ENCODE assay signal across 8 mouse cellular contexts in genomic region chr6:83914183-83914719, GRCm38 (mm10). TPM values are rescaled to one million over a fixed set of nuclear protein-coding genes. Genes with fewer than 3 reads are reported as not detected.
DNase-seq lines count a peak whose midpoint lies in the region; ATAC-seq and TF ChIP-seq lines count a peak whose summit lies in the region.

No protein-coding gene starts in this region.

- H3K9ac ChIP-seq in embryonic facial prominence, embryonic 15.5 days: peak overlapping the region; percentile 87
- H3K9ac ChIP-seq in limb, embryonic 14.5 days (ENCODE audit: low read depth, low read length, severe bottlenecking): peak overlapping the region; percentile 97
- peak overlapping the region; percentile 99 for H3K9ac ChIP-seq in midbrain, postnatal 0 days (replicated peaks; ENCODE audit: low read length, poor library complexity, severe bottlenecking)

- H3K9me3 ChIP-seq in embryonic facial prominence, embryonic 15.5 days (replicated peaks): no peaks in the 10 kb centered on the region
- H3K9me3 ChIP-seq in limb, embryonic 14.5 days (ENCODE audit: control insufficient read depth, low read length): no peaks in the 10 kb centered on the region
- H3K9me3 ChIP-seq in midbrain, postnatal 0 days (ENCODE audit: low read length): no peaks in the 10 kb centered on the region

- peak; percentile 99 for TF ChIP-seq CTCF in bone marrow, adult 2 months (IDR thresholded peaks at IDR 0.05; ENCODE audit: control insufficient read depth, insufficient read depth, low read length)
- peak; percentile 100 for TF ChIP-seq CTCF in midbrain, postnatal 0 days (IDR thresholded peaks at IDR 0.05)

- ATAC-seq in embryonic facial prominence, embryonic 15.5 days (ENCODE audit: insufficient number of reproducible peaks, low FRiP score, low TSS enrichment, low read depth): peak; percentile 96
- ATAC-seq in limb, embryonic 14.5 days (ENCODE audit: low FRiP score, low read depth): peak; percentile 96
- peak; percentile 96 for ATAC-seq in midbrain, postnatal 0 days (ENCODE audit: low FRiP score)

- H3K4me1 ChIP-seq in bone marrow, adult 2 months (ENCODE audit: control insufficient read depth, insufficient read depth, low read length): no peaks in the 10 kb centered on the region
- no peaks in the 10 kb centered on the region for H3K4me1 ChIP-seq in embryonic facial prominence, embryonic 15.5 days
- no peaks in the 10 kb centered on the region for H3K4me1 ChIP-seq in limb, embryonic 14.5 days (ENCODE audit: control insufficient read depth, insufficient read depth, low read length)
- H3K4me1 ChIP-seq in midbrain, postnatal 0 days (ENCODE audit: insufficient read depth, low read length): no peaks in the 10 kb centered on the region

- no peaks in the 10 kb centered on the region for H3K36me3 ChIP-seq in embryonic facial prominence, embryonic 15.5 days
- H3K36me3 ChIP-seq in limb, embryonic 14.5 days (ENCODE audit: control insufficient read depth, insufficient read depth, low read length): no peaks in the 10 kb centered on the region
- no peaks in the 10 kb centered on the region for H3K36me3 ChIP-seq in midbrain, postnatal 0 days (ENCODE audit: insufficient read depth, low read length)

- H3K4me3 ChIP-seq in bone marrow, adult 2 months (replicated peaks; ENCODE audit: control insufficient read depth, low read depth, low read length): peak overlapping the region; percentile 100
- H3K4me3 ChIP-seq in embryonic facial prominence, embryonic 15.5 days (replicated peaks): peak overlapping the region; percentile 94
- H3K4me3 ChIP-seq in limb, embryonic 14.5 days (replicated peaks; ENCODE audit: low read length): peak overlapping the region; percentile 84
- peak overlapping the region; percentile 100 for H3K4me3 ChIP-seq in midbrain, postnatal 0 days (ENCODE audit: low read depth, low read length)

- peak; percentile 95 for DNase-seq in 416B (ENCODE audit: low read depth)
- peak; percentile 98 for DNase-seq in heart, adult 8-10 months (ENCODE audit: low spot score)
- DNase-seq in kidney, adult 9 months: peak; percentile 99
- peak; percentile 98 for DNase-seq in limb, embryonic 14.5 days (ENCODE audit: low spot score)
- DNase-seq in midbrain, postnatal 0 days (ENCODE audit: low spot score): peak; percentile 98
- peak; percentile 99 to 100 for DNase-seq in spleen, postnatal 14 days (ENCODE audit: low spot score in 2 of 2)

- peak; percentile 96 for TF ChIP-seq POLR2A in bone marrow, adult 2 months (IDR thresholded peaks at IDR 0.05; ENCODE audit: borderline replicate concordance, control insufficient read depth, low read depth, low read length)
- TF ChIP-seq POLR2A in limb, embryonic 14.5 days (IDR thresholded peaks at IDR 0.05; ENCODE audit: borderline replicate concordance, extremely low read depth, insufficient read depth, insufficient read length): peak; percentile 94; the same call in 1 of the 2 replicates

- H3K4me2 ChIP-seq in embryonic facial prominence, embryonic 15.5 days (replicated peaks): peak overlapping the region; percentile 48
- H3K4me2 ChIP-seq in limb, embryonic 14.5 days (replicated peaks; ENCODE audit: low read depth, low read length, severe bottlenecking): peak overlapping the region; percentile 48; the same call in 1 of the 2 replicates
- peak overlapping the region; percentile 55 for H3K4me2 ChIP-seq in midbrain, postnatal 0 days (ENCODE audit: low read depth, low read length, poor library complexity, severe bottlenecking)

- no peaks in the 10 kb centered on the region for H3K27me3 ChIP-seq in embryonic facial prominence, embryonic 15.5 days
- no peaks in the 10 kb centered on the region for H3K27me3 ChIP-seq in limb, embryonic 14.5 days (ENCODE audit: control insufficient read depth, insufficient read depth, low read length)
- H3K27me3 ChIP-seq in midbrain, postnatal 0 days (ENCODE audit: insufficient read depth, low read length): no peaks in the 10 kb centered on the region

- H3K27ac ChIP-seq in bone marrow, adult 2 months (ENCODE audit: control insufficient read depth, insufficient read depth, low read depth, low read length, poor library complexity): peak overlapping the region; percentile 93
- peak overlapping the region; percentile 97 for H3K27ac ChIP-seq in embryonic facial prominence, embryonic 15.5 days (replicated peaks)
- H3K27ac ChIP-seq in limb, embryonic 14.5 days (replicated peaks; ENCODE audit: low read depth, low read length): peak overlapping the region; percentile 95
- peak overlapping the region; percentile 98 for H3K27ac ChIP-seq in midbrain, postnatal 0 days (ENCODE audit: low read depth, low read length)

- WGBS in bone marrow, adult 2 months: under 1% methylated on average over 50 of the region's 50 CpGs
- WGBS in embryonic facial prominence, embryonic 15.5 days: under 1% methylated on average over 48 of the region's 50 CpGs
- 0% methylated on average over 24 of the region's 50 CpGs for WGBS in limb, embryonic 14.5 days
- 0% methylated on average over 42 of the region's 50 CpGs for WGBS in midbrain, postnatal 0 days

RNA-seq across cellular contexts. Expression of gene Zfp638, which starts 47.3 kb away (rescaled TPM):
- 31.7 and 64.9 TPM in 2 replicates for polyA plus RNA-seq in bone marrow, adult 2 months (2011; ENCODE audit: insufficient read depth, insufficient read length, low replicate concordance, missing spikeins)
- polyA plus RNA-seq in embryonic facial prominence, embryonic 15.5 days (2015; fragmentation: Nextera tagmentation; extraction: Ambion mirVana): 52.7 and 56.5 TPM in 2 replicates
- total RNA-seq in heart, adult 8-10 months (2022): 10 to 100 TPM; 36.1 to 66.2 (median 52.6) TPM
- 42.2 and 55.4 TPM in 2 replicates for polyA plus RNA-seq in limb, embryonic 14.5 days (2012; rRNA removed)
- polyA plus RNA-seq in limb, embryonic 14.5 days (2014; fragmentation: Nextera tagmentation; extraction: Ambion mirVana): 61.8 and 71.5 TPM in 2 replicates
- 107 and 123 TPM in 2 replicates for total RNA-seq in midbrain, postnatal 0 days (2014; rRNA removed)
- 47.0 and 53.8 TPM in 2 replicates for polyA plus RNA-seq in midbrain, postnatal 0 days (2015; fragmentation: Nextera tagmentation; extraction: Ambion mirVana)

Comparison
In these comparisons a context has a peak if more than half of its experiments do, and no peak if none do; other contexts are left out.
1. Peak in every context shown above with its lines: DNase-seq, ATAC-seq, H3K4me3 ChIP-seq and H3K27ac ChIP-seq.